Mouse (Mus musculus) heart, adult 2 months (tissue): ENCODE data around the gene Atg16l2.

Experiments used
- CTCF ChIP-seq: fragments of 200-600 bp; IDR thresholded peaks from 2 replicates; pipeline ENCODE4 v1.8.1; 2022; ENCODE audit warnings: antibody characterized with exemption, mild to moderate bottlenecking, moderate library complexity
- EP300 ChIP-seq: fragments of 200-500 bp; IDR thresholded peaks from 2 replicates; pipeline ENCODE4 v1.6.1; 2011; ENCODE audit warnings: low read depth, low read length, control low read depth; ENCODE audit not compliant: insufficient read depth
- POLR2A ChIP-seq: fragments of 200-500 bp; IDR thresholded peaks from 2 replicates; pipeline ENCODE4 v1.6.1; 2011; ENCODE audit warnings: mild to moderate bottlenecking, low read depth, low read length, control low read depth; ENCODE audit not compliant: insufficient read depth

GRCm38 (mm10) chr7:101286891-101287290 lies 15.2 kb downstream of the Atg16l2 start:
- TF ChIP-seq EP300 (no peak), CTCF (no peak), POLR2A (no peak)
